Mouse (Mus musculus): ENCODE measurements around the gene Olfr120.
"Not testable (repeated sequence)": the region's sequence is repeated elsewhere in the genome, so short reads cannot be mapped to it uniquely, and the experiment has no call there.

Olfr120 gene

DNA sequence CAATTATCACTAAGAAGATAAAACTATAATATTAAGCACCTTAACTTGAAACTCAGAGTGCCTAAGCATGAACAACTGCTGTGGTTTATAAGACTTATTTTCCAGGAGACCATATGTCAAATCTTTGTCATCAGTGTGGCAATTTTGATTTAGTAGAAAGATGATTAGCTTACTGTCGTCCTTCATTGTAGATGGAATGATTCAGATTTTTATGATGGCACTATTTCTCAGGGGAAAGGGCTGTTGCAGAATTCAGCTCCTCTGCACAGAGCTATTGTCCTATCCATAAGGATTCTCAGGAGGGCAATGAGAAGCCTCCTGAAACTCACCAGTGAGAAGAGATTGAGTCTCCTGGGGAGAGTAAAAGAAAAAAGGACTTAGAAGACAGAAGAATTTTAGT lies at the start of gene Olfr120:
Olfr120 (plus strand) TSS at position 301 of the 400 bp plus-strand sequence.
- DNase-seq = no peak

DNA sequence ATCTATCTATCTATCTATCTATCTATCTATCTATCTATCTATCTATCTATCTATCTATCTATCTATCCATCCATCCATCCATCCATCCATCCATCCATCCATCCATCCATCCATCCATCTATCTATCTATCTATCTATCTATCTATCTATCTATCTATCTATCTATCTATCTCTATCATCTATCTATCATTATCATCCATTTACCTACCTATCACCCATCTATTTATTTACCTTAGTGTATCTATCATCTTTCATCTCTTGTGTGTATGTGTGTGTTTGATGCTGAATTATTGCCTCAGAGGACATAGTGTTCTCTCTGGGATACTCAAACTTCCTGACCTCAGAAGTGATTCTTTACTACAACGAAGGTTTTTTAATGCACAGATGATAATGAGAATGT lies 25.3 kb upstream of the Olfr120 start, which contains the start of gene Olfr119:
Olfr119 (plus strand) TSS at position 301 of the 400 bp plus-strand sequence.
- DNase-seq = not testable (repeated sequence)

DNA sequence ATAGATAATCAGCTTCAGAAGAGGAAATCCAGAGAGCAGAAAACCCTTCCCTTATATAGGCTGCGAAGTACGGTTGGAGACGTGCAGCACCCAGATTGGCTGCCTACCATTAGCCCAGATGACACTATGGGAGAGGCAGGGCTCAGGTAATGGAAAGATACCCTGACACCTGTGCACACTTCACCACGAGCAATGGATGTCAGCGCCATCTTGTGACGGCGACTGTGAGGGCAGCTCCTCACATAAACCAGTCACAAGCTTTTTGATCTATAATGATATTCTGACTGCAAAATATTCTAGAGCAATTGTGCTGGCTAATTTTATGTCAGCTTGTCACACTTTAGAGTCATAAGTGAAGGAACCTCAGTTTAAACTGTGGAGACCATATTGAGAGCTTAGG lies 16.5 kb downstream of the Olfr120 start:
- DNase-seq = no peak

- DNase-seq = no peak
These were observed 46.7 kb downstream of the Olfr120 start, which contains the start of gene Olfr122 for GRCm38 (mm10) chr17:37768307-37768706. Gene Olfr122 (plus strand): TSS chr17:37768607.
